Mouse (Mus musculus) cerebellum, adult 9-11 months (tissue): ENCODE results near the gene Tbc1d9b.
"Not testable (repeated sequence)": the region's sequence is repeated elsewhere in the genome, so short reads cannot be mapped to it uniquely, and the experiment has no call there.

Source experiments
- DNase-seq: peaks from one replicate; pipeline ENCODE4 v3.0.0; 2022

The Tbc1d9b gene

DNA sequence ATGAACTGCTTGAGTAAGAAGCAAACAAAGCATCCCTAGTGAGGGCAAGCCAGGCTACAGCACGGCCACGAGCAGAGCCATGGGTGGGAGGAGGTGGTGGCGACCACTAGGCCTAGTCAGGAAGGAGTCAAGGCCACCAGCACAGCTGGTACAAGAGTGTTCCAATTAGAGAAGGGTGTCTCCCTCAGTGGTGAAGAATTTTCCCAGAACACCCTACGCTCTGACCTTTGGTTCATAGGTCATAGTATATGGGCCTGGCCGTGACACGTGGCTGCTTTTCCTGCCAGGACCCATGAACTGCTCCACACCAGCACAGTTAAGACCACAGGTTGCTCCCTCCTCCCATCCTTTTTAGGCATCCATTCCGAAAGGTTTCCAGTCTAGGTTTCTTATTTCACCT is 8.4 kb downstream of the Tbc1d9b start:
- no peak for DNase-seq

DNA sequence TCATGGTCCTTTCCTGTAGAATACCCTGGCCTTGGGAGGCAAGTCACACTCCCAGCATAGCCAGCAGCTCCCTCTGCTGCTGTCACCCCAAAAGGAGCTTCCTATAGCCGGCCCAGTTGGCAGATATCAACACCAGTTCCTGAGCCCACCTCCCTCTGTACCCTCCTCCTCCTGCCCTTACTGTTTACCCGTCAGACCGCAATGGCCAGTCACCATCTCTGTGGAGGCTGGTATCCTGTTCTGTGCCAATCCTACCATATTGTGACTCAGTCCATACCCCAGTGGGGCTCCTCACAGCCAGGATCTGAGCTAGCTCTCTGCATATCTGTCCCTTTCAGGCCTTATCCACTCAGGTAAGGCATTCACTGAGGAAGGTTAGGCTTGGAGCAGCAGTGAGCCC is 14.3 kb downstream of the Tbc1d9b start:
- no peak for DNase-seq

DNA sequence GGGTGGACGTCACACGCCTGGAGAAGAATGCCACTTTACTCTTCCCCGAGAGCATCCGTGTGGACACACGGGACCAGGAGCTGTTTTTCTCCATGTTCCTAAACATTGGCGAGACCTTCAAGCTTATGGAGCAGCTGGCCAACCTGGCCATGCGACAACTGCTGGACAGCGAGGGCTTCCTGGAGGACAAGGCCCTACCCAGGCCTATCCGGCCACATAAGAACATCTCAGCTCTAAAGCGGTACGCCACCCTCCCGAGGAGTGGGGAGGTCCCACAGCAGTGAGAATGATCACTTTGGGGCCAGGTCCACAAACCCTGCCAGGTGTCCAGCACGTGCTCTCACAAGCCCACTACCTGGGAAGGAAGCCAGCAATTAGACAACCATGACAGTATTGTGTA is 14.9 kb downstream of the Tbc1d9b start:
- DNase-seq: no peak

DNA sequence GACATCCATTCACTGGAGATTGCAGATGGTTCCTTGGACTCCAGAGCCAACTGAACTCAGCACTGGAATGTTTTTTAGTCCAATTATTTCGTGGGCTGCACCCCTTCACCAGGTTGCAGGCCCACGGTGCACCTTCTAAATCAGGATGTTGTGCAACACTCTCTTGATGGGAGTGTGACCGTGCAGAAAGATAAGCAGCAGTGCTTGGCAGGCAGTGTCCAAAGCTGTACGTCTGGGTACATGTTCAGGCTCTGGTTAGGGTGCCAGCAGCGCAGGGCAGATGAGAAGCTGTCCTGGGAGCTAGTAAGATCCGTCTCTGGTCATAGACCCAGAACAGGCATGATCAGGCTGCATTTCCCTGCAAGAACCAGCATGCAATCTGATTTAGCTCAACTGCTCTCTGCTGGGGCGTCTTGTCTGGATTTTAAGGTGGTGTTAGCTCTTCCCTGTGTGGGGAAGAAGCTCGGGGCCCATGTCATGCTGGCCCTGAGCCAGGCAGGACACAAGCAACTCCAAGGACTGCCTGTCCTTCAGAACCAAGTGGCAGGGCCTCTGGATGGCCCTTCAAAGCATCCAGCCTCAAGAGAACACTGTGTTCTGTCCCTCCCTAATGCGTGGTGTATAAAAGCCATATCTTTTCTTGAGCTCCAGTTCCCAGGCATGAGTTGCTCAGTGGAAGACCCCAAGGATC is 16.2 kb downstream of the Tbc1d9b start:
- DNase-seq: no peak

DNA sequence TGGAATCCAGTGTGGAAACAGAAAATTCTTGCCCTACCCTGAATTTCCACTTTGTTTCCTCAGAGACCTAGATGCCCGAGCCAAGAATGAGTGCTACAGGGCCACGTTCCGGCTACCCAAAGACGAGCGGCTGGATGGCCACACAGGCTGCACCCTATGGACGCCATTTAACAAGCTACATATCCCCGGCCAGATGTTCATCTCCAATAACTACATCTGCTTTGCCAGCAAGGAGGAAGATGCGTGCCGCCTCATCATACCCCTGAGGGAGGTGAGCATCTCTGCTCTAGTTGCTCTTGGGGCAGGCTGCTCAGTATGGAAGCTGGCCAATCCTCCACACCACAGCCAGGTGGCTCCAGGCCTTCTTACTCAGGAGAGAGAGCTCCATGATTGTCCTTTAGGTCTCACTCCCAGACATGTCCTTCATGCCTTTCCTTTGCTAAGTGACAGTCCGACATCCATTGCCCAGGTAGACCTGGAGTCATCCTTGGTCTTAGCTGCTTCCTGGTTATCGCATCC is 16.8 kb downstream of the Tbc1d9b start:
- peak; percentile 54 for DNase-seq

DNA sequence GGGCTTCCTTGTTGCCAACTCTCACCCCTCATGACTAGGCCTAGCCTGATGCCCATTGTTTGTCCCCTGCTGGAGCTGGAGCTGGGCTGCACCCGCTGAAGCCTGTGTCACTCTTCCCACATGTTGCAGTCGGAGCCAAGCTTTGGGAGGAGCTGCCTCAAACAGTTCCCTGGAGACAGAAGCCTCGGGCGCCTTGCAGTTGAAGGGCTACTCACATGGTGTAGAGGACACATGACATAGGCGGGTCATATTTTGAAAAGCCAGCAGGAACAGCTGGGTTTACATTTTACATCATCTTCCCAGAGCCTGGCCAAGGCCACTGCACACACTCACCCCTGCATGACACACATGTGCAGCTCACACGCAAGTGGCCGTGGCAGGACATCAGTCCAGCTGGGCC is 18.0 kb downstream of the Tbc1d9b start:
- DNase-seq: no peak

DNA sequence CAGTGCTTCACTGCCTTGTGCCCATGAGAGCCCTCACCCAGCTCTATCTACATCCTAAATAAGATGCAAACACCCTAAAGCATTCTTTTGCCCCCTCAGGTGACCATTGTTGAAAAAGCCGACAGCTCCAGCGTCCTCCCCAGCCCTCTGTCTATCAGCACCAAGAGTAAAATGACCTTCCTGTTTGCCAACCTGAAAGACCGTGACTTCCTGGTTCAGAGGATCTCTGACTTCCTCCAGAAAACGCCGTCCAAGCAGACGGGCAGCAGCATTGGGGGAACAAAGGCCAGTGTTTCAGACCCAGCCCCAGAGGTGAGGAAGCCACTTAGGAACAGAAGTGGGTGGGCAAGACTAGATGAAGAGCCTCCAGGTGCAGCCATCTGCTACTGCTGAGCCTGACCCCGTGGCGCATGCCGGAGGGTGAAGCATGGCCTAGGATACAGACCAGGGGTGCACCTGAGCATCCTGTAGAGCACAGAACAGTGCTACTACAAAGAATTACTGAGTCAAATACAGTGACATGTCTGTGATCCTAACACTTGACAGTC is 18.5 kb downstream of the Tbc1d9b start:
- DNase-seq: no peak

DNA sequence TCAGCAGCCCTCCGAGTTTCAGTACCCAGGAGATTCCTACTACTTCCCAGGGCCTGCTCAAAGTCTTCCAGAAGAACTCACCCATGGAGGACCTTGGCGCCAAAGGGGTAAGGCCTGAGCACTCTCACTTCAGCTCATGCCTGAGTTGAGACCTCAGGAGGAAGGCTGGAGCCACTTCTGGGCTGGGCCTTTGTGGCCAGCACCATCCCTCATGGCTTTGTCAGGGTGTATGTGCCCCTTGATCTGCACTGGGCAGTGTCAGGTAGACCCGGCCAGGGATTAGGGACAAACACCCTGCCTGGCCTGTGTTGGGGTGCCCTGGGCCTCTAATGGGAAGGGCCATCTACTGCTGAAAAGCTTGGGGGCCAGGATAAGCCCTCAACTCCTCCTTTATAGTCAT is 20.2 kb downstream of the Tbc1d9b start:
- DNase-seq: no peak

DNA sequence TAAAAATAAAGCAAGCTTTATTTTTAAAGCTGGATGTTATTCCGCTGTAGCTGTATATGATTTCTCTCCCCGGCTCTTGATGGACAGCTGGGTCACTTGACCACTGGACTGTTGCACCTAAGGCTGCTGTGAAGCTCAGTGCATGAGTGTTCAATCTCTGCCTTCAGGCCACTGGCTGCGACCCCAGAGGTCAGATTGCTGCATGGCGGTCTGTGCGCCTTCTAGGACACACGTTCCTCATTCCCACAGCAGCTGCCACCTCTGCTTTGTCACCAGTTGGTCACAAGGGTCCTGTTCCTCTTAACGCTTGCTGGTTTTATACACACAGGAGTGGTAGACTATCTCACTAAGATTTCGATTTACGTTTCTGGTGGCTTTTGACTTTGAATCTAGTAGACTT is 23.0 kb downstream of the Tbc1d9b start:
- DNase-seq: no peak

DNA sequence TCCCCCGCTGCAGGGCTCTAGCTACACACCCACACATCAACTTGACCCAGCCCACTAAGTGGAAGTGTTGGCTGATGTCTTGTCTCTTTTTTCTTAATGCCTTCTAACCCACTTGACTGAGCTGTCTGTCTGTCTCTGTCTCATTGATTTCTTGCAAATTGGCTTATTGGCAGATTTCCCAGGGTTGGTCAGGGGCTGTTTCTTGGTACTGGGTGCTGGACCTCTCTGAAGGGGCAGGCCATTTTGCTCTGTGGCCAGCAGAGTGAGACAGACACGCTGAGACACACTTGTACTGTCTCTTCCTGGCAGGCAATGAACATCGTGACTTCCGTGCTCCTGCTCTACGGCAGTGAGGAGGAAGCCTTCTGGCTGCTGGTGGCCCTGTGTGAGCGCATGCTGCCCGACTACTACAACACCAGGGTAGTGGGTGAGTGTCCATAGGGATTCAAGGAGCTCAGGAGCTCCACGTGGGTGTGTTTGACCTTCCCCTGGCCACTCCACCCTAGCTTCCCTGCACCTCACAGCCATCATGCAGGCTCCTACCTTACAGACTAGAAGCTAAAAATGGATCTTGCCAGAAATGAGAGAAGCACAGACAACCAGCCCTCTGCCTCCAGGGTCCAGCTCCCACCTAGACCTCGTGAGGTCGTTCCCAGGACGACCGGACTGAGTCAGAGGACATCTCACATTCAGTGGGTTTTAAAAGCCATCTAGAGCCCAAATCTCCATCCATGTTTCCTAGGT is 23.8 kb downstream of the Tbc1d9b start:
- DNase-seq: no peak

DNA sequence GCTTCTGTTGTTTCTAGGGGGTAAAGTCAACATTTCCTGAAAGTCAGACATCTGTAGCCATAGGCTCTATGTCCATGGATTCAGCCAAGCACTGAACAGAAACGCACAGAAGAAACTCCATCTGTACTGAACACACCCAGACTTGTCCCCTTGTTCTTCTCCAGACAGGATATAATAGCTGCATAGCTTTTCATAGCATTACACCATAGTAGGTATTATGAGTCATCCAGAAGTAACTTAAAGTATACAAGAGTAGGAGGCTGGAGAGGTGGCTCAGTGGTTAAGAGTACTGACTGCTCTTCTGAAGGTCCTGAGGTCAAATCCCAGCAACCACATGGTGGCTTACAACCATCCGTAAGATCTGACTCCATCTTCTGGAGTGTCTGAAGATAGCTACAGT is 24.6 kb downstream of the Tbc1d9b start:
- DNase-seq: no peak

DNA sequence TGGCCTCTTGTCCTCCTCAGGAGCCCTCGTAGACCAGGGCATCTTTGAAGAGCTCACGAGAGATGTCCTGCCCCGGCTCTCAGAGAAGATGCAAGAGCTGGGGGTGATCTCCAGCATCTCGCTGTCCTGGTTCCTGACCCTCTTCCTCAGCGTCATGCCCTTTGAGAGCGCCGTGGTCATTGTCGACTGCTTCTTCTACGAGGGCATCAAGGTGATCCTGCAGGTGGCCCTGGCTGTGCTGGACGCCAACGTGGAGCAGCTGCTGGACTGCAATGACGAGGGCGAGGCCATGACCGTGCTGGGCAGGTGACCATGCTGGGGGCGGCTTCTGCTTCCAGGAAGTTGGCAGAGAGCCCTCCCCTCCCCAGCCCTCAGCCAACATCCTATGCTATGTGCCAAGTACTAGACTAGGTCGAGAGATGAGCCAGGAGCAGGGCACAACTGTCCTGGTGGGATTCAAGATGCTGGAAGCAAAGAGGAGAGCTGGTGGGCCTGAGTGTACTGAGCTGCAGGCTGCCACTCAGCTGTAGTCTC is 25.6 kb downstream of the Tbc1d9b start:
- DNase-seq: no peak

DNA sequence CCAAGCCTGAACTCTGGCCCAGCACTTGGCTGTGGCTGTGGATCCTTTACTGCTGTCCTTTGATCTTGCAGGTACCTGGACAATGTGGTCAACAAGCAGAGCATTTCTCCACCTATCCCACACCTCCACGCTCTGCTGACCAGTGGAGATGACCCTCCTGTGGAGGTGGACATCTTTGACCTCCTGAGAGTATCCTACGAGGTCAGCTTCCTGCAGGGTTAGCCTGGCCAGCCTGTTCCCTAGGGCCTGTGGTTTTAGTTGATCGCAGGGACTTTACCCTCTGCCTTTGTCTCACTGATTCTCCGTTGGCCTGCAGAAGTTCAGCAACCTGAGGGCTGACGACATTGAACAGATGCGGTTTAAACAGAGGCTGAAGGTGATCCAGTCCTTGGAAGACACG is 27.1 kb downstream of the Tbc1d9b start:
- no peak for DNase-seq

DNA sequence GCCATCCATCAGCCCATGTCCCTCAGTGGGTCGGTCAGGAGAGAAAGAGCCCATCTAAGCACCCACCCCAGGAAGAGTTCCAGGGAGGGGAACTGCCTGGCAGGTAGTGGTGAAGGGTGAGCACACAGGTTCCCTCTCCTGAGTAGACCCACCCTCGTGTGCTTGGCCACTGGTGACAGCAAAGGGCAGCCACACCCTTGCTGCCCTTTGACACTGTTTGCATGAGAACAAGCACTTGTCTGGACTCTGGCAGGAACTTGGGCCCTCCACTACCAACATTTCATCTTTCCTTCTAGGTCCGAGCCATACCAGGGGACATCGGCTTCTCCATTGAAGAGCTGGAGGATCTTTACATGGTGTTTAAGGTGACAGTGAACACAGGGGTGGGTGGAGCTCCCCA is 28.2 kb downstream of the Tbc1d9b start:
- DNase-seq: no peak

DNA sequence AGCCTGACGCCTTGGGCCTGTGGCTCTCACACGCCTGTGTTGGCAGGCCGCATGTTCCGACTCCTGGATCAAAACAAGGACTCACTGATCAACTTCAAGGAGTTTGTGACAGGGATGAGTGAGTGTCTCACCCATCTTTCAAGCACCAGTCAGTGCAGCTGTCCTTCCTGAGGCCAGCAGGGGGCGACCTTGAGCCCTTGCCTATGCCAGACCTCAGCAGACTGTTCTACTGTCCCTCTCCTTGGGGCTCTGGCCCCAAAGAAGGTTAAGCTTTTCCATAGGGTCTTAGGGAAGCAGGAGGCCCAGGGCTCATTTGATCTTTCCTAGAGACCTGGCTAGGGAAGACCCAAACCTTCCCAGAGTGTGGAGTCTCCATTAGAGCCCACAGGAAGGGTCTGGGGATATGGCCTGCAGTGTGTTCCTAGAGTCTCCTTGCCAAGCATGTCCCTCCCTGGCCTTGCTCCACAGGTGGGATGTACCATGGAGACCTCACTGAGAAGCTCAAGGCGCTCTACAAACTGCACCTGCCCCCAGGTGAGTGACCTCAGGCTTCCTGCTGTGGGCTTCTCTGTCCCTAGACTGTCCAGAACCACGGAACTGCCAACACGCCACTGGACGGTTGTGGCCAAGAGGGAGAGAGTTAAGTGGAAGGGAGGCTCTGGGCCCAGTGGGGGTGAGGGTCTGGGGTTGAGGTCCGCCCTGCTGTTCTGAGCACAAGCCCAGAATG is 30.5 kb downstream of the Tbc1d9b start:
- no peak for DNase-seq

DNA sequence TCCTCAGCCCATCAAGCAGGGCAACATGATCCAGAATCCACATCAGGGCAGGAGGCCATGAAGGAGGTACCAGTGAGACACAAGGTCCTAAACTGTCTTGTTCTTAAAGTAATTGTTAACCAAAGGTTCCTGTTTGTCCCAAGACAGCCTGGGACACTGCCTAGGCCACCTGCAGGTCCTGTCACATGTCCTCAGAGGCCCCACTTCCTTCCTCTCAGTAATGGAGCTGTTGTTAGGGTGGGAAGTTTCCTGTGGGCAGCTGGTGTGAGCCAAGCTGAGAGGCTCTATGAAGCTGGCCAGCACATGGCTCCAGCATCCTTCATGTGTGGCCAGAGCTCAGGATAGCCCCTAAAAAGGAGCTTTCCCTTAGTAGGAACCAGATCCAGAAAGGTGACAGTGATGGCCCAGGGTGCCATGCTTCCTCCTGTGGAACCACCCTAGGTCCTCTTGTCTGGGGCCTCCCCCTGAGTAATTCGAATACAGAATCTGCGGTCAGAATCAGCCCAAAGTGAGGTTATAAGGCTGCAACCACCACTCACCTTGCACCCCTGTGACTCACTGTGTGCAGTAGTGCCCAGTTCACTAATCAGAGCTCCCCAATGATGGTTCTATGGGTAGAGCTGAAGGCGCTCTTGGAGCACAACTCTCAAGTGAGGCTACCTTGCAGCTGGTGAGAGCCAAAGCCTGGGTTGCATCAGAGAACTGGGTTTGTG is 31.3 kb downstream of the Tbc1d9b start:
- no peak for DNase-seq

DNA sequence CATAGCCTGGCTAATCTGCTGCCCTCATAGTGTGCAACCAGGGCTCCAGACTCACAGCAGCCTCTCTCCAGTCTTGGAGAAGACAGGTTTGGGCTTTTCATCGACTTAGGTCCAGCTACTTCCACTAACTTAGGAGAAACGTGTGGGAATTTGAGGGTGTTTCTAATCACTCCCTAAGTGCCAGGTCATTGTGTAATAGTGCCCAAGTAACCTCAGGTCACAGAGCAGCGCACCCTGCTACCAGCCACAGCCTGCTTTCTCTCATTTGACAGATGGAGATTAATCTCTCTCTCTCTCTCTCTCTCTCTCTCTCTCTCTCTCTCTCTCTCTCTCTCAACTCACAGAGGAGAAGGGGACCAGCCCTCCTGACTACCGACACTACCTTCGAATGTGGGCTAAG is 37.2 kb downstream of the Tbc1d9b start:
- no peak for DNase-seq

DNA sequence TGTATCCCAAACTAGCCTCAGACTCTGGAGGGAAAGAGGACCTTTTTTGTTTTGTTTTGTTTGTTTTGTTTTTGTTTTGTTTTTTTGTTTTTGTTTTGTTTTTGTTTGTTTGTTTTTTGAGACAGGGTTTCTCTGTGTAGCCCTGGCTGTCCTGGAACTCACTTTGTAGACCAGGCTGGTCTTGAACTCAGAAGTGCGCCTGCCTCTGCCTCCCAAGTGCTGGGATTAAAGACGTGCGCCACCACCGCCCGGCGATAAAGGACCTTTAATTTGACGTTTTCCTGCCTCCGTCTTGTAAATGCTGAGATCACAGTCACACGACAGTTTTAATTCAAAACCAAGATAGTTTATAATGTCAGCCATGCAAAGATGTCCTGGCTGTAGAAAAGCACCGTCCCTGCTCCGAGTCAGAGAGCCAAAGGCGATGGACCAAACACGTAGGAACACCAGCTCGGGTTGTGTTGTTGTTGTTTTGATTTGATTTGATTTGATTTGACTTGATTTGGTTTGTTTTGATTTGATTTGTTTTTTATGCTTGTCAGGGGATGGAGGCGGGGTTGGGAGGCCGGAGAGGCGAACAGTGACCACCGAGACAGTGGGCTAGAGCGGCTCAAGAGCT is 43.0 kb downstream of the Tbc1d9b start, which contains the start of gene Mrnip:
Mrnip (plus strand) TSS at position 334 of the 619 bp plus-strand sequence.
- not testable (repeated sequence) for DNase-seq

DNA sequence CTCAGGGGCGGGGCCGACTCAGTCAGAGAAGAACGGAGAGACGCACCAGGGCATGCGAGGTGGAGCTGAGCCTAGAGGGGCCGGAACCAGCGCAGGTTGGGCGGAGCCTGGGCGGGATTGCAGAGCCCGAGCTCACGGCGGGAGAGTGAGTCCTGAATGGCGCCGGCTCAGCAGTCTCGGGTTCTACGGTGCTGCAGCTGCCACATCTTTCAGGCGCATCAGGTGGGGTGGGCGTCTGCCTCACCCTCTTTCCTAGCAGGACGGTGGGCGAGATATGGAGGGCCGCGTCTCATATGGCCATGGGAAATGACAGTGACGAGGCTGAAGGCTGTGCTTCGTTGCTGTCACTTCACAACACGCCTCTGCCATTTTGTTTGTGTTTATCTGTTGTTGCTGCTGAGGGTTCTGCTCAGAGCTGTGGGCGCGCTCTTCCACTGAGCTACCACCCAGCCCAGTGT is 43.6 kb downstream of the Tbc1d9b start:
- peak; percentile 98 for DNase-seq

DNA sequence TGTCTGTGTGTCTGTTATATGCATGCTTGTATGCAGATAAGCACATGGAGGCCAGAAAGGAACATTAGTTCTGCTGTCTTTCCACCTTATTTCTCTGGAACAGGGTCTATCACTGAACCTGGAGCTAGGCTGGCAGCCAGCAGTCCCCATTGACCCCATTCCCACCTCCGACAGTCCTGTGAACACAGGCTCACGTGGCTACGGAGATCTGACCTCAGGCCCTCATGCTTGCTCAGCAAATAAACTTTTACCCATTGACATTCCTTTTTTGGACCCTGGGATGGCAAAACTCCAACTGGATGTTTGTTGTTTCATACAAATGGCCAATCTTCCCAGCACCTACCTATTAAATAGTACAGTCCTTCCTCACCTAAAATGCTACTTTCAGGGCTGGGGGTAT is 45.2 kb downstream of the Tbc1d9b start:
- no peak for DNase-seq

DNA sequence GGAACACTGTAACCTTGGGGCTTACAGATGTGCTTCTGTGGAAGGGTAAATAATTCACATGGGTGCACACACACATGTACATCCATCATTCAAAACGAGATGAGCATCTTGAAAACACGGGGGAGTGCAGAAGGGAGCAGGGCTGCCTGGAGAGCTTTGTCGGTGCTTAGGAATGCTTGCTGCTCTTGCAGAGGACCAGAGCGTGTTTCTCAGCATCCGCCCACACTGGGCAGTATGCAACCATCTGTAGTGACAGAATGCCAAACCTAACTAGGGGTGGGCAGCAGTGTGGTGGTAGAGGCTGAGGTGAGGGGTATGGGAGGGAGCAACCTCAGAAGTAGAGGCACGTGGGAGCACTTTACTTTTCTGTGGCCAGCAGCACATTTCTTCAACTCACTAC is 45.9 kb downstream of the Tbc1d9b start:
- DNase-seq: no peak
